7 mouse cellular contexts compared by ENCODE assay signal in the genomic region with DNA sequence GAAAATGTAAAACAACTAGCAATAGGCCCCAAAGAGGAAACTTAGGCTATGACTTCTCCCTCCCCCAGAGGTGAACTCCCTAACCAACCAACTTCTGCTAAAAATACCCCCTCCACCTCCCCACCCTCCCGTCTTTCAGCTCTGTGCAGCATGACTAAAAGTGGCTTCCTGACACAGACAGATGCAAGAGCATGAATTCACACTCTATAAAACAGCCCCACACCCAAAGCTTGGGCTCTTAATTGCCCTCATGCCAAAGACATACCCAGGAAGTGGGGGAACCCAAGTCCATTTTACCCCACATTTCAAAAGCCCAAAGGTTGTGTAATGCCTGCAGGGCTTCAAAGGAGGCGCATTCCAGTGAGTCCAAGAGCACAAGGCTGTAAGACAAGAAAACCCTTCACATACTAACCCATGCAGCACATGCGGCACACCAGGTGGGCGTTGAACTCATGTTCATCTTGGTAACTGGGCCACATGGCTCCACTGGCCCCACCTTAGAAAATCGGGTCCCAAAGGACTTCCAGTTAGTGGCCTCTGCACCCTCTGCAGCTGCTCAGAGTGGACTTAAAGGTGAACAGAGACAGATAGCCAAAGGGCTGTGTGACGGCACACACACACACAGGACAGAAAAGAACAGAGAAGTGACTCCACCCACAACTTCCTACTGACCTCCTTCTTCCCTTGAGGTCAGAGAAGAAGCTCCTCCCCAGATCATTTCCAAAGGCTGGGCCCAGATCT.
DNase-seq lines count a peak whose midpoint lies in the region; ATAC-seq and TF ChIP-seq lines count a peak whose summit lies in the region.

No protein-coding gene starts in this region.

- TF ChIP-seq CTCF in CH12.LX (conservative IDR thresholded peaks at IDR 0.05 in 1 of 2, IDR thresholded peaks at IDR 0.05 in 1 of 2; ENCODE audit: low read depth in 2 of 2, low read length in 2 of 2) (no peak), Patski (IDR thresholded peaks at IDR 0.05) (no peak)

- H3K27me3 ChIP-seq in CH12.LX (replicated peaks) (no peaks in the 10 kb centered on the region), Patski (no peaks in the 10 kb centered on the region)
- H3K27me3 ChIP-seq in heart, embryonic 15.5 days = no peaks in the 10 kb centered on the region

- in situ Hi-C loops in CH12.LX (cut with MboI; ENCODE audit: low pct_ligation_motif_present, low pct_unique_long_range_greater_than_20kb, low sequenced_read_pairs) (no loop called here), Patski (cut with MboI; ENCODE audit: low pct_unique_long_range_greater_than_20kb) (no loop called here)

- peak; percentile 77 for TF ChIP-seq POLR2A in CH12.LX (IDR thresholded peaks at IDR 0.05; ENCODE audit: low read depth, low read length)

- TF ChIP-seq RAD21 in CH12.LX (IDR thresholded peaks at IDR 0.05; ENCODE audit: low read depth, low read length) = no peak

- 38% methylated on average over 6 of the region's 6 CpGs for WGBS in heart, embryonic 15.5 days
- WGBS in macrophage (ENCODE audit: missing documents) = 0% methylated on average over 6 of the region's 6 CpGs

- peaks cover 16 to 67% of the 10 kb centered on the region in 2 experiments for H3K4me1 ChIP-seq in CH12.LX (ENCODE audit: control insufficient read depth in 1 of 2, insufficient read depth in 2 of 2)
- peaks cover 56% of the 10 kb centered on the region for H3K4me1 ChIP-seq in heart, embryonic 15.5 days (replicated peaks)

- POLR2A ChIA-PET in Patski (lab: Charles Lee) = no interaction called here

- dilution Hi-C loops in CH12.LX (cut with MboI; ENCODE audit: extremely low pct_ligation_motif_present, extremely low pct_unique_long_range_greater_than_20kb, low sequenced_read_pairs) = no loop called here

- peak overlapping the region; percentile 93 for H3K4me2 ChIP-seq in CH12.LX (ENCODE audit: insufficient read depth, low read depth, poor library complexity, severe bottlenecking)
- peak overlapping the region; percentile 59 for H3K4me2 ChIP-seq in heart, embryonic 15.5 days

- no peak for TF ChIP-seq EP300 in CH12.LX (IDR thresholded peaks at IDR 0.05; ENCODE audit: low read length)

- peak overlapping the region; percentile 98 for H3K27ac ChIP-seq in CH12.LX (ENCODE audit: insufficient read depth, low read depth)
- H3K27ac ChIP-seq in heart, embryonic 15.5 days = peak overlapping the region; percentile 95
- peak overlapping the region; percentile 95 for H3K27ac ChIP-seq in macrophage

- peak overlapping the region; percentile 82 for H3K9ac ChIP-seq in CH12.LX (ENCODE audit: insufficient read depth, low read depth)
- peak overlapping the region; percentile 49 for H3K9ac ChIP-seq in heart, embryonic 15.5 days

- DNase-seq in CH12.LX (ENCODE audit: extremely low read depth) = peak; percentile 86
- DNase-seq in Patski (ENCODE audit: low read depth, low spot score) = no peak
- DNase-seq in yolk sac, embryonic 10.5 days (ENCODE audit: low spot score) = peak; percentile 47
- DNase-seq in cerebellum, adult 8-10 months = no peak
- no peak for DNase-seq in right cerebral cortex, postnatal 14 days

- peak; percentile 76 for ATAC-seq in Patski
- peak; percentile 77 for ATAC-seq in heart, embryonic 15.5 days (replicated peaks; ENCODE audit: insufficient number of reproducible peaks, insufficient read depth, low FRiP score, low read depth)

- H3K9me3 ChIP-seq in CH12.LX (replicated peaks; ENCODE audit: low read length) = no peaks in the 10 kb centered on the region
- H3K9me3 ChIP-seq in heart, embryonic 15.5 days (replicated peaks) = no peaks in the 10 kb centered on the region

- H3K79me2 ChIP-seq in CH12.LX (replicated peaks; ENCODE audit: control insufficient read depth, extremely low read depth, insufficient read depth, poor library complexity, severe bottlenecking) = peaks cover 67% of the 10 kb centered on the region
- peaks cover 100% of the 10 kb centered on the region for H3K79me2 ChIP-seq in macrophage (ENCODE audit: inconsistent target)

- H3K36me3 ChIP-seq in CH12.LX (replicated peaks in 1 of 2; ENCODE audit: control insufficient read depth in 1 of 2, insufficient read depth in 1 of 2, low read length in 1 of 2) = peaks cover 0 to 3% of the 10 kb centered on the region in 2 experiments
- no peaks in the 10 kb centered on the region for H3K36me3 ChIP-seq in heart, embryonic 15.5 days
- H3K36me3 ChIP-seq in macrophage (ENCODE audit: inconsistent target) = no peaks in the 10 kb centered on the region

- CTCF ChIA-PET in Patski (lab: Charles Lee) = interaction anchor here (1.0 to 1.6 kb wide), 5 partner anchors 10 to 62 kb away, joined by 3 to 5 read pairs (median 3); no protein-coding TSS in a partner anchor

- peak overlapping the region; percentile 66 to 72 (median 71) for H3K4me3 ChIP-seq in CH12.LX (replicated peaks in 1 of 3; ENCODE audit: low read depth in 2 of 3, low read length in 2 of 3, poor library complexity in 1 of 3)
- H3K4me3 ChIP-seq in heart, embryonic 15.5 days = peak overlapping the region; percentile 36
- H3K4me3 ChIP-seq in macrophage (ENCODE audit: inconsistent target) = peak overlapping the region; percentile 37

TF ChIP-seq in CH12.LX, 34 proteins besides CTCF, POLR2A, EP300 and RAD21:
- TF ChIP-seq TBP (conservative IDR thresholded peaks at IDR 0.05; ENCODE audit: low read depth, low read length) (peak; percentile 79), MAX (IDR thresholded peaks at IDR 0.05; ENCODE audit: low read length) (peak; percentile 76), CHD2 (IDR thresholded peaks at IDR 0.05; ENCODE audit: low read length) (0 out of 2 replicates have a peak, but pooled peaks have one; percentile 29), SMC3 (IDR thresholded peaks at IDR 0.05; ENCODE audit: low read depth, low read length) (no peak), E2F4 (IDR thresholded peaks at IDR 0.05; ENCODE audit: insufficient replicate concordance, low read depth, low read length) (no peak), USF1 (IDR thresholded peaks at IDR 0.05; ENCODE audit: low read depth, low read length) (no peak), MXI1 (IDR thresholded peaks at IDR 0.05; ENCODE audit: low read depth, low read length) (peak; percentile 80; the same call in 1 of the 2 replicates), JUND (conservative IDR thresholded peaks at IDR 0.05; ENCODE audit: low read depth, low read length) (no peak; the same call in 1 of the 2 replicates), MAFK (IDR thresholded peaks at IDR 0.05; ENCODE audit: insufficient replicate concordance, low read length) (no peak), USF2 (conservative IDR thresholded peaks at IDR 0.05; ENCODE audit: low read depth, low read length) (no peak), ZMIZ1 (IDR thresholded peaks at IDR 0.05; ENCODE audit: low read depth, low read length) (no peak; the same call in 1 of the 2 replicates), IRF4 (IDR thresholded peaks at IDR 0.05; ENCODE audit: low read depth, low read length) (no peak; the same call in 1 of the 2 replicates), MYC (IDR thresholded peaks at IDR 0.05; ENCODE audit: low read depth, low read length) (peak; percentile 47; the same call in 1 of the 2 replicates), CHD1 (IDR thresholded peaks at IDR 0.05; ENCODE audit: low read depth, low read length) (no peak), TCF12 (IDR thresholded peaks at IDR 0.05; ENCODE audit: low read depth, low read length) (peak; percentile 60; the same call in 1 of the 2 replicates), ZKSCAN1 (IDR thresholded peaks at IDR 0.05; ENCODE audit: borderline replicate concordance, low read depth, low read length) (no peak), PAX5 (IDR thresholded peaks at IDR 0.05; ENCODE audit: low read length) (no peak), NELFE (IDR thresholded peaks at IDR 0.05; ENCODE audit: low read depth, low read length) (peak; percentile 84), MEF2A (IDR thresholded peaks at IDR 0.05; ENCODE audit: borderline replicate concordance, low read depth, low read length) (peak; percentile 89), ELF1 (IDR thresholded peaks at IDR 0.05; ENCODE audit: low read depth, low read length) (peak; percentile 37; the same call in 1 of the 2 replicates), JUN (IDR thresholded peaks at IDR 0.05; ENCODE audit: insufficient read depth, low read depth, low read length) (no peak), ZC3H11A (IDR thresholded peaks at IDR 0.05; ENCODE audit: low read depth, low read length) (no peak), UBTF (IDR thresholded peaks at IDR 0.05; ENCODE audit: low read depth, low read length) (no peak), HCFC1 (IDR thresholded peaks at IDR 0.05; ENCODE audit: low read depth, low read length) (no peak), GABPA (IDR thresholded peaks at IDR 0.05; ENCODE audit: insufficient replicate concordance, low read depth, low read length) (no peak), BHLHE40 (IDR thresholded peaks at IDR 0.05; ENCODE audit: low read depth, low read length) (peak; percentile 25; the same call in 1 of the 2 replicates), ETS1 (conservative IDR thresholded peaks at IDR 0.05; ENCODE audit: low read depth, low read length) (peak; percentile 46; the same call in 1 of the 2 replicates), MAZ (IDR thresholded peaks at IDR 0.05; ENCODE audit: low read depth, low read length) (peak; percentile 61), RCOR1 (conservative IDR thresholded peaks at IDR 0.05; ENCODE audit: low read depth, low read length) (0 out of 2 replicates have a peak, but pooled peaks have one; percentile 29), ZNF384 (IDR thresholded peaks at IDR 0.05; ENCODE audit: low read depth, low read length) (no peak)

Comparison
In these comparisons a context has a peak if more than half of its experiments do, and no peak if none do; other contexts are left out.
1. DNase-seq: peak in CH12.LX (single experiment) and yolk sac, embryonic 10.5 days (single experiment); none in Patski (single experiment), cerebellum, adult 8-10 months (single experiment) and right cerebral cortex, postnatal 14 days (single experiment).
2. Peak in every context shown above with its lines, with median percentiles within 50 percentile points of each other: H3K27ac ChIP-seq and H3K4me3 ChIP-seq.